Mouse (Mus musculus): ENCODE measurements around the gene Ntmt1. TPM values are rescaled to one million over a fixed set of nuclear protein-coding genes. Genes with fewer than 3 reads are reported as not detected.

Gene Ntmt1
- total RNA-seq, 1 experiment from 2014 or later: 16.4 TPM

- no peak for ATAC-seq (replicated peaks; ENCODE audit: low read depth, poor library complexity, severe bottlenecking)
Measured at GRCm38 (mm10) chr2:30816383-30816782, 8.8 kb downstream of the Ntmt1 start.

- no peak for ATAC-seq (replicated peaks; ENCODE audit: low read depth, poor library complexity, severe bottlenecking)
Measured at GRCm38 (mm10) chr2:30819873-30820272, 12.2 kb downstream of the Ntmt1 start.

- no peak for ATAC-seq (replicated peaks; ENCODE audit: low read depth, poor library complexity, severe bottlenecking)
Measured at GRCm38 (mm10) chr2:30821073-30821472, 13.4 kb downstream of the Ntmt1 start.

- no peak for ATAC-seq (replicated peaks; ENCODE audit: low read depth, poor library complexity, severe bottlenecking)
Measured at GRCm38 (mm10) chr2:30822460-30822859, 14.8 kb downstream of the Ntmt1 start.

- no peak for ATAC-seq (replicated peaks; ENCODE audit: low read depth, poor library complexity, severe bottlenecking)
Measured at GRCm38 (mm10) chr2:30823385-30824153, 15.9 kb downstream of the Ntmt1 start.

- peak; percentile 51 for ATAC-seq (replicated peaks; ENCODE audit: low read depth, poor library complexity, severe bottlenecking)
Measured at GRCm38 (mm10) chr2:30826825-30827748, 19.5 kb downstream of the Ntmt1 start.

- peak; percentile 79 for ATAC-seq (replicated peaks; ENCODE audit: low read depth, poor library complexity, severe bottlenecking)
Measured at GRCm38 (mm10) chr2:30827749-30828475, 20.3 kb downstream of the Ntmt1 start.

- ATAC-seq (replicated peaks; ENCODE audit: low read depth, poor library complexity, severe bottlenecking): no peak; the same call in 1 of the 2 replicates
Measured at GRCm38 (mm10) chr2:30829315-30829714, 21.7 kb downstream of the Ntmt1 start.

- ATAC-seq (replicated peaks; ENCODE audit: low read depth, poor library complexity, severe bottlenecking): no peak
Measured at GRCm38 (mm10) chr2:30830283-30830795, 22.7 kb downstream of the Ntmt1 start, which contains the start of gene Asb6. TSS of gene Asb6 (minus strand) at chr2:30830333.

- no peak for ATAC-seq (replicated peaks; ENCODE audit: low read depth, poor library complexity, severe bottlenecking)
Measured at GRCm38 (mm10) chr2:30833644-30834043, 26.0 kb downstream of the Ntmt1 start.

GRCm38 (mm10) chr2:30834373-30835022 lies 26.9 kb downstream of the Ntmt1 start, which contains the start of gene Prrx2:
TSS of gene Prrx2 (plus strand) at chr2:30834972.
- ATAC-seq (replicated peaks; ENCODE audit: low read depth, poor library complexity, severe bottlenecking): no peak

- ATAC-seq (replicated peaks; ENCODE audit: low read depth, poor library complexity, severe bottlenecking): no peak
Measured at GRCm38 (mm10) chr2:30836238-30836990, 28.8 kb downstream of the Ntmt1 start.

GRCm38 (mm10) chr2:30842615-30843014 lies 35.0 kb downstream of the Ntmt1 start:
- no peak for ATAC-seq (replicated peaks; ENCODE audit: low read depth, poor library complexity, severe bottlenecking)

GRCm38 (mm10) chr2:30845152-30846070 lies 37.8 kb downstream of the Ntmt1 start:
- ATAC-seq (replicated peaks; ENCODE audit: low read depth, poor library complexity, severe bottlenecking): no peak

- ATAC-seq (replicated peaks; ENCODE audit: low read depth, poor library complexity, severe bottlenecking): no peak
Measured at GRCm38 (mm10) chr2:30846236-30846635, 38.6 kb downstream of the Ntmt1 start.

- no peak for ATAC-seq (replicated peaks; ENCODE audit: low read depth, poor library complexity, severe bottlenecking)
Measured at GRCm38 (mm10) chr2:30846723-30847122, 39.1 kb downstream of the Ntmt1 start.

GRCm38 (mm10) chr2:30848184-30848583 lies 40.6 kb downstream of the Ntmt1 start:
- no peak for ATAC-seq (replicated peaks; ENCODE audit: low read depth, poor library complexity, severe bottlenecking)

GRCm38 (mm10) chr2:30850581-30850980 lies 43.0 kb downstream of the Ntmt1 start:
- no peak for ATAC-seq (replicated peaks; ENCODE audit: low read depth, poor library complexity, severe bottlenecking)

Data from common myeloid progenitor, adult 5-6 weeks (primary cell).